Mouse (Mus musculus): ENCODE measurements around the gene Efna4. TPM values are rescaled to one million over a fixed set of nuclear protein-coding genes. Genes with fewer than 3 reads are reported as not detected.

The Efna4 gene
- polyA plus RNA-seq, 1 experiment from 2014 or later: 17.5 TPM

- 100% methylated on average over 1 of the region's 2 CpGs for WGBS
- H3K4me2 ChIP-seq (ENCODE audit: low read depth, low read length): peak overlapping the region; percentile 57; the same call in 1 of the 2 replicates
- H3K4me1 ChIP-seq (ENCODE audit: control insufficient read depth, insufficient read depth, low read length): peaks cover 34% of the 10 kb centered on the region
- no peak overlapping the region for H3K4me3 ChIP-seq (ENCODE audit: low read depth, low read length)
- H3K27me3 ChIP-seq (replicated peaks; ENCODE audit: control insufficient read depth, insufficient read depth, low read length): peaks cover 13% of the 10 kb centered on the region
- H3K36me3 ChIP-seq (ENCODE audit: control insufficient read depth, insufficient read depth, low read length): no peaks in the 10 kb centered on the region
- 0 out of 2 replicates have a peak overlapping the region, but pooled peaks have one; percentile 50 for H3K9ac ChIP-seq (ENCODE audit: low read depth, low read length)
- ATAC-seq (ENCODE audit: low read depth) (no peak), DNase-seq (ENCODE audit: low spot score) (no peak)
- H3K9me3 ChIP-seq (ENCODE audit: control insufficient read depth, low read length): no peaks in the 10 kb centered on the region
- H3K27ac ChIP-seq (replicated peaks; ENCODE audit: low read depth, low read length): no peak overlapping the region
Observed at GRCm38 (mm10) chr3:89314791-89315190, 23.0 kb downstream of the Efna4 start.

GRCm38 (mm10) chr3:89314340-89314739 lies 23.5 kb downstream of the Efna4 start:
- Histone ChIP-seq H3K27ac (replicated peaks; ENCODE audit: low read depth, low read length) (no peak overlapping the region), H3K9me3 (ENCODE audit: control insufficient read depth, low read length) (no peaks in the 10 kb centered on the region), H3K4me2 (ENCODE audit: low read depth, low read length) (no peak overlapping the region), H3K9ac (ENCODE audit: low read depth, low read length) (no peak overlapping the region), H3K27me3 (replicated peaks; ENCODE audit: control insufficient read depth, insufficient read depth, low read length) (peaks cover 13% of the 10 kb centered on the region), H3K4me1 (ENCODE audit: control insufficient read depth, insufficient read depth, low read length) (peaks cover 30% of the 10 kb centered on the region), H3K4me3 (ENCODE audit: low read depth, low read length) (no peak overlapping the region), H3K36me3 (ENCODE audit: control insufficient read depth, insufficient read depth, low read length) (no peaks in the 10 kb centered on the region)
- no peak for ATAC-seq (ENCODE audit: low read depth)
- DNase-seq (ENCODE audit: low spot score): no peak
- 61% methylated on average over 5 of the region's 5 CpGs for WGBS

GRCm38 (mm10) chr3:89308089-89308488 lies 29.7 kb downstream of the Efna4 start:
- Histone ChIP-seq H3K27me3 (replicated peaks; ENCODE audit: control insufficient read depth, insufficient read depth, low read length) (no peaks in the 10 kb centered on the region), H3K4me3 (ENCODE audit: low read depth, low read length) (no peak overlapping the region), H3K9me3 (ENCODE audit: control insufficient read depth, low read length) (no peaks in the 10 kb centered on the region), H3K27ac (replicated peaks; ENCODE audit: low read depth, low read length) (no peak overlapping the region), H3K9ac (ENCODE audit: low read depth, low read length) (no peak overlapping the region), H3K36me3 (ENCODE audit: control insufficient read depth, insufficient read depth, low read length) (no peaks in the 10 kb centered on the region), H3K4me2 (ENCODE audit: low read depth, low read length) (no peak overlapping the region), H3K4me1 (ENCODE audit: control insufficient read depth, insufficient read depth, low read length) (no peaks in the 10 kb centered on the region)
- ATAC-seq (ENCODE audit: low read depth): peak; percentile 86
- peak; percentile 76 for DNase-seq (ENCODE audit: low spot score)
- 6% methylated on average over 9 of the region's 9 CpGs for WGBS

GRCm38 (mm10) chr3:89305551-89306325 lies 32.1 kb downstream of the Efna4 start:
- peak overlapping the region; percentile 5; the same call in 1 of the 2 replicates for H3K9ac ChIP-seq (ENCODE audit: low read depth, low read length)
- H3K4me3 ChIP-seq (ENCODE audit: low read depth, low read length): no peak overlapping the region
- H3K36me3 ChIP-seq (ENCODE audit: control insufficient read depth, insufficient read depth, low read length): no peaks in the 10 kb centered on the region
- no peaks in the 10 kb centered on the region for H3K4me1 ChIP-seq (ENCODE audit: control insufficient read depth, insufficient read depth, low read length)
- H3K4me2 ChIP-seq (ENCODE audit: low read depth, low read length): no peak overlapping the region
- no peak for DNase-seq (ENCODE audit: low spot score)
- no peaks in the 10 kb centered on the region for H3K9me3 ChIP-seq (ENCODE audit: control insufficient read depth, low read length)
- ATAC-seq (ENCODE audit: low read depth): peak; percentile 13; the same call in 1 of the 2 replicates
- 52% methylated on average over 8 of the region's 8 CpGs for WGBS
- no peak overlapping the region for H3K27ac ChIP-seq (replicated peaks; ENCODE audit: low read depth, low read length)
- no peaks in the 10 kb centered on the region for H3K27me3 ChIP-seq (replicated peaks; ENCODE audit: control insufficient read depth, insufficient read depth, low read length)

- no peak overlapping the region for H3K27ac ChIP-seq (replicated peaks; ENCODE audit: low read depth, low read length)
Observed at GRCm38 (mm10) chr3:89305105-89305504, 32.7 kb downstream of the Efna4 start.

GRCm38 (mm10) chr3:89304440-89304839 lies 33.4 kb downstream of the Efna4 start:
- ATAC-seq (ENCODE audit: low read depth) (no peak), DNase-seq (ENCODE audit: low spot score) (no peak)
- no peak overlapping the region for H3K4me3 ChIP-seq (ENCODE audit: low read depth, low read length)
- no peak overlapping the region for H3K9ac ChIP-seq (ENCODE audit: low read depth, low read length)
- 59% methylated on average over 6 of the region's 6 CpGs for WGBS
- H3K4me1 ChIP-seq (ENCODE audit: control insufficient read depth, insufficient read depth, low read length): peaks cover 6% of the 10 kb centered on the region; the same call in 1 of the 2 replicates
- H3K4me2 ChIP-seq (ENCODE audit: low read depth, low read length): no peak overlapping the region
- H3K27ac ChIP-seq (replicated peaks; ENCODE audit: low read depth, low read length): no peak overlapping the region
- H3K27me3 ChIP-seq (replicated peaks; ENCODE audit: control insufficient read depth, insufficient read depth, low read length): no peaks in the 10 kb centered on the region
- H3K36me3 ChIP-seq (ENCODE audit: control insufficient read depth, insufficient read depth, low read length): no peaks in the 10 kb centered on the region
- no peaks in the 10 kb centered on the region for H3K9me3 ChIP-seq (ENCODE audit: control insufficient read depth, low read length)

More at GRCm38 (mm10) chr3:89305105-89305504, 32.7 kb downstream of the Efna4 start:
- no peak for ATAC-seq (ENCODE audit: low read depth)
- 47% methylated on average over 4 of the region's 4 CpGs for WGBS
- Histone ChIP-seq H3K4me1 (ENCODE audit: control insufficient read depth, insufficient read depth, low read length) (peaks cover 2% of the 10 kb centered on the region; the same call in 1 of the 2 replicates), H3K36me3 (ENCODE audit: control insufficient read depth, insufficient read depth, low read length) (no peaks in the 10 kb centered on the region), H3K27me3 (replicated peaks; ENCODE audit: control insufficient read depth, insufficient read depth, low read length) (no peaks in the 10 kb centered on the region), H3K9me3 (ENCODE audit: control insufficient read depth, low read length) (no peaks in the 10 kb centered on the region), H3K9ac (ENCODE audit: low read depth, low read length) (no peak overlapping the region), H3K4me2 (ENCODE audit: low read depth, low read length) (no peak overlapping the region), H3K4me3 (ENCODE audit: low read depth, low read length) (no peak overlapping the region)
- DNase-seq (ENCODE audit: low spot score): no peak

- ATAC-seq (ENCODE audit: low read depth): no peak
- H3K27me3 ChIP-seq (replicated peaks; ENCODE audit: control insufficient read depth, insufficient read depth, low read length): no peaks in the 10 kb centered on the region
- H3K4me1 ChIP-seq (ENCODE audit: control insufficient read depth, insufficient read depth, low read length): peaks cover 6% of the 10 kb centered on the region; the same call in 1 of the 2 replicates
- H3K9me3 ChIP-seq (ENCODE audit: control insufficient read depth, low read length): no peaks in the 10 kb centered on the region
- H3K27ac ChIP-seq (replicated peaks; ENCODE audit: low read depth, low read length): no peak overlapping the region
- 60% methylated on average over 2 of the region's 2 CpGs for WGBS
- no peak overlapping the region for H3K4me3 ChIP-seq (ENCODE audit: low read depth, low read length)
- no peak overlapping the region for H3K9ac ChIP-seq (ENCODE audit: low read depth, low read length)
- no peaks in the 10 kb centered on the region for H3K36me3 ChIP-seq (ENCODE audit: control insufficient read depth, insufficient read depth, low read length)
- H3K4me2 ChIP-seq (ENCODE audit: low read depth, low read length): no peak overlapping the region
- DNase-seq (ENCODE audit: low spot score): no peak
Observed at GRCm38 (mm10) chr3:89300514-89300913, 37.3 kb downstream of the Efna4 start.

GRCm38 (mm10) chr3:89300071-89300470 lies 37.8 kb downstream of the Efna4 start:
- Histone ChIP-seq H3K4me2 (ENCODE audit: low read depth, low read length) (peak overlapping the region; percentile 52), H3K9ac (ENCODE audit: low read depth, low read length) (peak overlapping the region; percentile 46; the same call in 1 of the 2 replicates), H3K36me3 (ENCODE audit: control insufficient read depth, insufficient read depth, low read length) (no peaks in the 10 kb centered on the region), H3K27me3 (replicated peaks; ENCODE audit: control insufficient read depth, insufficient read depth, low read length) (no peaks in the 10 kb centered on the region), H3K27ac (replicated peaks; ENCODE audit: low read depth, low read length) (no peak overlapping the region), H3K9me3 (ENCODE audit: control insufficient read depth, low read length) (no peaks in the 10 kb centered on the region), H3K4me3 (ENCODE audit: low read depth, low read length) (peak overlapping the region; percentile 25; the same call in 1 of the 2 replicates), H3K4me1 (ENCODE audit: control insufficient read depth, insufficient read depth, low read length) (peaks cover 6% of the 10 kb centered on the region; the same call in 1 of the 2 replicates)
- no peak for DNase-seq (ENCODE audit: low spot score)
- no peak for ATAC-seq (ENCODE audit: low read depth)
- WGBS: 53% methylated on average over 1 of the region's 1 CpGs

Measured in embryonic facial prominence, embryonic 14.5 days (tissue).